Mouse (Mus musculus) brain, embryonic 14.5 days (tissue): Measurements from ENCODE around the gene Gm2000. TPM values are rescaled to one million over a fixed set of nuclear protein-coding genes. Genes with fewer than 3 reads are reported as not detected.
"Not testable (repeated sequence)": the region's sequence is repeated elsewhere in the genome, so short reads cannot be mapped to it uniquely, and the experiment has no call there.

ENCODE experiments used
- DNase-seq: peaks from one replicate; pipeline ENCODE4 v3.0.0-alpha.2; 2011; ENCODE audit warnings: low read depth
- CTCF ChIP-seq: fragments of 200-500 bp; IDR thresholded peaks from 2 replicates; pipeline ENCODE4 v1.5.1; 2012; ENCODE audit warnings: inconsistent platforms, mild to moderate bottlenecking, moderate library complexity, borderline replicate concordance; ENCODE audit not compliant: insufficient read depth, insufficient read length; ENCODE audit errors: extremely low read depth
- POLR2A ChIP-seq: fragments of 200-500 bp; IDR thresholded peaks from 2 replicates; pipeline ENCODE4 v1.6.1; 2012; ENCODE audit warnings: mild to moderate bottlenecking, inconsistent platforms, borderline replicate concordance; ENCODE audit not compliant: poor library complexity, insufficient read depth, insufficient read length, severe bottlenecking; ENCODE audit errors: extremely low read depth
- polyA plus RNA-seq: library from polyadenylated mRNA; depleted of rRNA; stranded (reverse); fragments of >200 nt; gene quantifications from 2 replicates; pipeline ENCODE4 v1.2.3, GENCODE M21; 2012; rRNA removed

The Gm2000 gene
- polyA plus RNA-seq = 46.3 and 64.0 TPM in 2 replicates

DNA sequence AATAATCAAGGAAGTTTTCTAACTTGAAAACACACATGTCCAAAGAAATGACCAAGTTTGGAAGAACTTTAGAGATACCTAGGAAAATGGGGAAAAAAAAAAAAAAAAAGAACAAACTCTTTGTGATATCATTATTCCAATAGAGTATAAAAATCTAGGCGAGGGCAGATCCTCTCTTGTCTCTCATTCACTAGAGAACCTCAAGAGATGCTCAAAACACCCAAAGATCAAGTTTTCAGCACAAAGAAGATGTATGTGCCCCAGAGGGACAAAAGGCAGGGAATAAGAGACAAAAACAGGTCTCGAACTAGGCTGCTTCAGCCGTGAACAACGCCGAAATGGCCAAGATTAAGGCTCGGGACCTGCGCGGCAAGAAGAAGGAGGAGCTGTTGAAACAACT, at the start of gene Gm2000:
Gm2000 (plus strand) TSS at position 301 of the 400 bp plus-strand sequence.
- no peak for TF ChIP-seq POLR2A
- TF ChIP-seq CTCF = no peak
- no peak for DNase-seq

DNA sequence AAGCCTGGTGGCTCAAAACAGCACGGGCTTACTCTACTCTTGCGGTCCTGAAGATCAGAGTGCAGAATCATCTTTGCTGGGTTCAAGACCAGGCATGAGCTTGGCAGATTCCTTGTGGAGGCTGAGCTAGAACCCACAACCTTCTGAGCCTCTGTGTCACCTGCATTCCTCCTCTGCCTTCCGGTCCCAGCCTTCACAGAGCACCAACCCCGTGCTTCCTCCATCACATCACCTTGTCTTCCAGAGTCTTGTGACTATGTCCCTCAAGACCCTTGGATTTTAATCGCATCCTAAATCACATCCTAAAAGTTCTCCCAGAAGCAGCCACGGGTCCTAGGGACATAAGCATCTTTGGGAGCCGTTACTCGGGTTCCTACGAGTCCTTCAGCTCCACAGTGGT, 42.7 kb upstream of the Gm2000 start:
- TF ChIP-seq POLR2A (no peak), CTCF (no peak)
- DNase-seq = no peak

DNA sequence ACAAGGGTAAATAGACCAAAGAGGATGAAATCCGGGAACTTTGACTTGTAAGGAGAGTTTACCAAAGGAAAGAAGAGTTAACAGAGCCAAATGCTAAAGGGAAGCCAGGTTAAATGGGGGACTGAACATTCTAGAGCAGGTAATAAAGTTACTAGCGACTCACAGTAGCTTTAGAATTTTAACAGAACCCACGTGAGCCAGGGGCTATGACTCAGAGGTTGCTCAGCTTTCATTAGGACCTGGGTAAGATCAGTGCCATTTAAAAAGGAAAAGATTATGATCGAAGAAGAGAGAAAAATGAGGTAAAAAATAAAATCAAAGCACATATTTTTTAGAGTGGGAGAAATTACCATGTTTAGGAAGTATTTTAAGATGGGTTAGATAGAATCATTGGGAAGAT, 25.0 kb upstream of the Gm2000 start:
- TF ChIP-seq CTCF (no peak), POLR2A (no peak)
- no peak for DNase-seq

DNA sequence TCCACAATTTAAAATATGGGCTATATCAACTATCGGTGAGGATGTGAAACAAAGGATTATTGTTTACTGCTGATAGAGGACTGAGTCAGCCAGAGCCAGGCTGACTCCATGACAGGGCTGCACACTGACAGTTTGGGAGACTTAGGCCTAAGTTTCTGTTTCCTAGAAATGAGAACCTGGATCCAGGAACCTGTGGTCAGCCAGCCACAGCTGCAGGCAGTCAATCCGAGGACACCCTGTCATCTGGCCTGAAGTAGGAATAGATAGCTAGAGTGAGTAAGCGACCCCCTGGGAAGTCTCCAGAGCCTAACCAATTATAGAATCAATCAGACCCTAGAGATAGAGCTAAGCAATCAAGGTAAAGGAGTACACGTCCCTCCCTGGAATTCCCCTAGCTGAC, 21.4 kb upstream of the Gm2000 start:
- TF ChIP-seq POLR2A (no peak), CTCF (no peak)
- DNase-seq = no peak

DNA sequence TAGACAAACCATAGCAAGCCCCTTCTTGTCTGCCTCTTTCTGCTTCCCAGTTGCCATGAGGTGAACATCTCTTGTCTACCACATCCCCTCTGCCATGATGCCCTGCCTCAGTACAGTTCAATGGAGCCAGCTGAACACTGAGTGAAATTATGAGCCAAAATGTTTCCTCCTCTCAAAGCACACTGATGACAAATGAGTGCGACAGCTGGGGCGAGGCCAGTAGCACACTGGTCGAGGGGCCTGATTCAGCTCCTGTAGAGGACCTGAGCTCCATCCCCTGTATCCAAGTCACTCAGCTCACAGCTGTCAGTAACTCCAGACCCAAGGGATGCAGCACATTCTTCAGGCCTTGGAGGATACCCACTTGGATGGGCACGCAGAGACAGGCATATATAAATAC, 20.2 kb upstream of the Gm2000 start:
- TF ChIP-seq POLR2A (no peak), CTCF (no peak)
- no peak for DNase-seq

DNA sequence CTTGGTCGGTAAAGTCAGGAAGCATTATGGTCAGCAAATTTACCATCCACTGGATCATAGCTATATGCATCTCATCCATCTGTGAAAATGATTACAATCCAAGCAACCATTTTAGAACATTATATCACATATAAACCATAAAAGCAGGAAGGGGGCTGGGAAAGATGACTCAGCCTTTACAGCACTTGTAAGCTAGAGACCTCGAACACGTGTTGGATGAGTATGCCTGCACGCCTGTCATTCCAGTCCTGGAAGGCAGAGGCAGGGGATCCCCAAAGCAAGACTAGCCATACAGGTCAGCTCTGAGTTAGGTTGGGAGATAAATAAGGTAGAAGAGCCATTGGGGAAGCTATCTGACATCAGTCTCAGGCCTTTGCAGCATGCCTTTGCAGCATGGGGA, 16.8 kb upstream of the Gm2000 start:
- TF ChIP-seq POLR2A = no peak
- no peak for TF ChIP-seq CTCF
- no peak for DNase-seq

DNA sequence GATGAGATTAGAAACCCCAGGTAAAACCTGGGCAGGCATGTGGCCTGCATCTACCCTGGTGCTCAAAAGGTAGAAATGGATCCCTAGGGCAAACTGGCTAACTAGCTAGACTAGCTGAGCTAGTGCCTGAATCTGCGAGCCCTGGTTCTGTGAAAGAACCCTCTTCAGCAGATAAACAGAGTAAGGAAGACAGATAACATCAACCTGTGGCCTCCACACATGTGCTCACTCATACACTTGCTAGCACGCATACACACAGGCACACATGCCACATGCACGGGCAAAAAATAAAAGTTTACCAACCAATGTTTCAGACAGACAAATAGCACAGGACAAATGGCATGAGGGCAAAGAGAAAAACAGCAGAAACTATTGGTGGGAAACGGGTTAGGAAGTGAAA, 15.4 kb upstream of the Gm2000 start:
- TF ChIP-seq POLR2A (no peak), CTCF (no peak)
- no peak for DNase-seq

DNA sequence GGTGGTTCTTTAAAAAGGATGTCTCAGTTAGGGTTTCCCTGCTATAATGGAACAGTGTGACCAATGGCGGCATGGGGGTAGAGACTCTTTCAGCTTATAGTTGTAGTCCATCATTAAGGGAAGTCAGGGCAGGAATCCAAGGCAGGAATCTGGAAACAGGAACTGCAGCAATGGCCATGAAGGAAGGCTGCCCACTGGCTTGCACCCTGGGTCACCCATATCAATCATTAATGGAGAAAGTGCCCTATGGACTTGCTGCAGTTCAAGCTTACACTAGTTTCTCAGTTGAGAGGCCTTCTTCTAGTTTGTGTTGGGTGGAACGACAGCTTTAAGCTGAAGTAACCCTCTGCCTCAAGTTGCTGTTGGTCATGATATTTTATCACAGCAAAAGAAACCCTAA, 13.4 kb upstream of the Gm2000 start:
- DNase-seq = no peak
- no peak for TF ChIP-seq CTCF
- no peak for TF ChIP-seq POLR2A

DNA sequence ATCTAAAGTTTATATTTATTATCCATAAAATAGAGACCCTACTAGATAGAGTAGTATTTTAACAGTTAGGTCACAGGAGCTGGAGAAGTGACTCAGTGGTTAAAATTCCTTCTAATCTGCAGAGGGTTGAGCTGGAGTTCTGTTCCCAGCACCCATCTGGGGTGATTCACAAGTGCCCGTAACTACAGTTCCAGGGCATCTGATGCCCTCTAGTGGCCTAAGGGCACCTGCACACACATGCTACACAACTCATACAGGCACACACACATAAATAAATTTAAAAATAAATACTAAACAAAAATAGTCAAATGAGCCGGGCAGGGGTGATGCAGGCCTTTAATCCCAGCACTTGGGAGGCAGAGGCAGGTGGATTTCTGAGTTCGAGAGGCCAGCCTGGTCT, 15.4 kb downstream of the Gm2000 start:
- TF ChIP-seq CTCF (no peak), POLR2A (no peak)
- DNase-seq = no peak

DNA sequence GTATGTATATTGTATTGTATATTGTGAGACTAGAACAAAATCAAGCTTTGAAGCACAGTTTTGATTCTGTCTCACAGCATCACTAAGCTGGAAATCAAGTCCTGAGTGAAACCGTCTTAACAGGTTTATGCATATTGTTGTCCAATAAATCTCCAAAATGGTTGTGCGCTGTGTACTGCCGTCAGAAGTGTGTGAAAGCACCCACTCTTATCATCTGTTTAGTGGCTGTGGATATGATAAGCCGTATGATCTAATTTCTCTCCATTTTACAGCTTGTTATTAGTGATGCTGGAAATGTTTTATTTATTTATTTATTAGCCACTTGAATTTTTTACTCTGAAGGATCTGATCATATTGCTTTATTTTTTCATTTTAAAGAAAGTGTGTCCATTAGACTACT, 20.4 kb downstream of the Gm2000 start:
- DNase-seq = no peak
- no peak for TF ChIP-seq POLR2A
- TF ChIP-seq CTCF = no peak

DNA sequence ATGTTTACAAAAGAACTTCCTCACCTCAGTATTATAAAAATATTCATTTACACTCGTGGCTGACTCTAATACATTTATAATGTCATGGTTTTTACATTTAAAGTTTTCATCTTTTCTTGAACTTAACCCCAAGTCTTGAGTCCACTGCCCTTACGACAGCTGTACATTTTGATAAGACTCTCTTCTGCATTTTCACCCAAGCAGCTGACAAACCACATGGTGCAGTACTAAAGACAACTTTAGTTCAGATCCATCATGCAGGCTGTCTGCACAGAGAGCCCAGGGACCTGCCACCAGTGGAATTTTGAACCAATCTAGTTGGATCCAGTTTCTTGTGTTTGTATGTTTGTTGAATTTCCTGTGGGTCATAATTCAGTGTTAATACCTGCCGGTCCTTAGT, 21.0 kb downstream of the Gm2000 start:
- TF ChIP-seq CTCF = no peak
- TF ChIP-seq POLR2A = no peak
- no peak for DNase-seq

DNA sequence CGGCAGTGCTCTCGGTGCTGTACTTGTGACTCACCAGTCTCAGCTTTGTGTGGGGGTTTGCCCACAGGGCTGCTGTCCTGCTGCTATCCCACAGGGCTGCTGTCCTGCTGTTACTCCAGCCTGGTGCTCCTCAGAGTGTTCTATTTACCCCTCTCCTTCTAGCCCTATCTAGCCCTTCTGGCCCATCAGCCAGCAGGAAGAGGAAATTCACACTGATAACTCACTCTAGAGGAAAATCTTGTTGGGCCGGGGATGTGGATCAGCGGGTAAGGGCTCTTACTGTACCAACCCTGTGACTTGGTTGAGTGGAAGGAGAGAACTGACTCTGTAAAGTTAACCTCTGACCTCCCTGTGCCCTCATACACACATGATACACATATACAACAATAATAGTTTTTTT, 27.3 kb downstream of the Gm2000 start:
- no peak for DNase-seq
- TF ChIP-seq POLR2A = no peak
- TF ChIP-seq CTCF = no peak

DNA sequence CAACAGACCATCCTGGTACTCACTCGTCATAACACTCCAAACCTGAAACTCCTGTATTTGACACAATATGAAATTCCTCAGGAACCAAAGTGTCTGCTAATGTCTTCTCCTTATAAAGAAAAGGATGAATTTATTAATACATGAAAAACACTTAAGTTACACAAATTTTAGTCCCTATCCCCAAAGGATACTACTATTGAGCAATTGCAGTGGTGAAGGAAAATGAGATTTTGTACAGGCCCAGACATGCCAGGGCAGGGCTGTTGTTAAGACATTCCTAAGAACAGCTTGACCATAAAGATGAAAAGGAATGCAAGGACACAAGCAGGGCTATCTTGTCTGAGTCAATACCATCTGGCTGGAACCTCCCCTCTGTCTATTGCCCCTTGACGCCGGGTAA, 34.3 kb downstream of the Gm2000 start:
- DNase-seq = not testable (repeated sequence)
